Mouse (Mus musculus) heart, postnatal 36 days (tissue): ENCODE data around the gene Ak4. TPM values are rescaled to one million over a fixed set of nuclear protein-coding genes. Genes with fewer than 3 reads are reported as not detected.

ENCODE experiments used
- DNase-seq, 2 experiments: peaks; one replicate each; pipeline ENCODE4 v3.0.0; 2021 to 2022
- intact Hi-C: fragments of 180-260 bp; cut with DNase I; formaldehyde crosslinking; loops from one replicate; pipeline ENCODE4 v1.15.1; 2025
- total RNA-seq, 2 experiments: library from RNA; stranded (reverse); gene quantifications; 2 replicates each; pipeline ENCODE4 v1.2.3; 2021

The Ak4 gene
- total RNA-seq, 2 experiments from 2014 or later, result 23.6 to 30.0 TPM

- DNase-seq, result no peak
- intact Hi-C loops, result no loop called here
Observed at GRCm38 (mm10) chr4:101451089-101451488, 32.0 kb downstream of the Ak4 start.

GRCm38 (mm10) chr4:101452829-101453228 lies 33.8 kb downstream of the Ak4 start:
- intact Hi-C loops, result no loop called here
- DNase-seq, result no peak

- intact Hi-C loops, result loop anchor here (5.0 kb wide), 2 partner anchors 40 to 290 kb away; partner anchors contain the start of gene Ak4
- DNase-seq, result no peak
Observed at GRCm38 (mm10) chr4:101457176-101457575, 38.1 kb downstream of the Ak4 start.

- DNase-seq, result peak; percentile 53 to 55
- intact Hi-C loops, result loop anchor here (1.0 to 5.0 kb wide), 4 partner anchors 41 to 291 kb away; partner anchors contain the start of gene Ak4
Observed at GRCm38 (mm10) chr4:101458341-101458740, 39.3 kb downstream of the Ak4 start.

- intact Hi-C loops, result loop anchor here (5.0 kb wide), 2 partner anchors 42 to 292 kb away; partner anchors contain the start of gene Ak4
- DNase-seq, result no peak
Observed at GRCm38 (mm10) chr4:101459358-101459757, 40.3 kb downstream of the Ak4 start.

- no peak for DNase-seq
- intact Hi-C loops, result no loop called here
Observed at GRCm38 (mm10) chr4:101460114-101460513, 41.0 kb downstream of the Ak4 start.

GRCm38 (mm10) chr4:101462065-101462464 lies 43.0 kb downstream of the Ak4 start:
- no peak for DNase-seq
- intact Hi-C loops, result no loop called here

GRCm38 (mm10) chr4:101466264-101466663 lies 47.2 kb downstream of the Ak4 start:
- intact Hi-C loops, result no loop called here
- DNase-seq, result no peak

- intact Hi-C loops, result no loop called here
Observed at GRCm38 (mm10) chr4:101469242-101469641, 50.2 kb downstream of the Ak4 start.

GRCm38 (mm10) chr4:101470543-101470942 lies 51.5 kb downstream of the Ak4 start:
- intact Hi-C loops, result loop anchor here (1.0 to 5.0 kb wide), 2 partner anchors 187 to 528 kb away; no protein-coding TSS in a partner anchor
- DNase-seq, result no peak

More at GRCm38 (mm10) chr4:101469242-101469641, 50.2 kb downstream of the Ak4 start:
- no peak for DNase-seq

- intact Hi-C loops, result loop anchor here (5.0 kb wide), 1 partner anchor 185 kb away; no protein-coding TSS in a partner anchor
- DNase-seq, result no peak
Observed at GRCm38 (mm10) chr4:101472767-101473166, 53.7 kb downstream of the Ak4 start.

GRCm38 (mm10) chr4:101490320-101490917 lies 71.3 kb downstream of the Ak4 start:
- intact Hi-C loops, result no loop called here
- no peak for DNase-seq

GRCm38 (mm10) chr4:101491704-101492103 lies 72.6 kb downstream of the Ak4 start:
- intact Hi-C loops, result no loop called here
- no peak for DNase-seq

GRCm38 (mm10) chr4:101493611-101494197 lies 74.6 kb downstream of the Ak4 start:
- intact Hi-C loops, result no loop called here
- no peak for DNase-seq

- no peak for DNase-seq
- intact Hi-C loops, result no loop called here
Observed at GRCm38 (mm10) chr4:101496188-101496533, 77.1 kb downstream of the Ak4 start.

- intact Hi-C loops, result no loop called here
- peak in 1 of 2 experiments; percentile 3 for DNase-seq
Observed at GRCm38 (mm10) chr4:101496534-101497237, 77.6 kb downstream of the Ak4 start, which contains the start of gene Dnajc6. Gene Dnajc6 (plus strand): TSS chr4:101496648.

- intact Hi-C loops, result no loop called here
Observed at GRCm38 (mm10) chr4:101497336-101497735, 78.3 kb downstream of the Ak4 start.

GRCm38 (mm10) chr4:101504470-101505007 lies 85.5 kb downstream of the Ak4 start:
- intact Hi-C loops, result no loop called here

More at GRCm38 (mm10) chr4:101497336-101497735, 78.3 kb downstream of the Ak4 start:
- DNase-seq, result peak in 1 of 2 experiments; percentile 6

GRCm38 (mm10) chr4:101505966-101506365 lies 86.9 kb downstream of the Ak4 start:
- DNase-seq, result no peak
- intact Hi-C loops, result loop anchor here (1.0 kb wide), 1 partner anchor 25 kb away; no protein-coding TSS in a partner anchor

More at GRCm38 (mm10) chr4:101504470-101505007, 85.5 kb downstream of the Ak4 start:
- no peak for DNase-seq

GRCm38 (mm10) chr4:101506372-101506771 lies 87.3 kb downstream of the Ak4 start:
- intact Hi-C loops, result loop anchor here (1.0 kb wide), 1 partner anchor 25 kb away; no protein-coding TSS in a partner anchor
- no peak for DNase-seq
